In the genomic region with DNA sequence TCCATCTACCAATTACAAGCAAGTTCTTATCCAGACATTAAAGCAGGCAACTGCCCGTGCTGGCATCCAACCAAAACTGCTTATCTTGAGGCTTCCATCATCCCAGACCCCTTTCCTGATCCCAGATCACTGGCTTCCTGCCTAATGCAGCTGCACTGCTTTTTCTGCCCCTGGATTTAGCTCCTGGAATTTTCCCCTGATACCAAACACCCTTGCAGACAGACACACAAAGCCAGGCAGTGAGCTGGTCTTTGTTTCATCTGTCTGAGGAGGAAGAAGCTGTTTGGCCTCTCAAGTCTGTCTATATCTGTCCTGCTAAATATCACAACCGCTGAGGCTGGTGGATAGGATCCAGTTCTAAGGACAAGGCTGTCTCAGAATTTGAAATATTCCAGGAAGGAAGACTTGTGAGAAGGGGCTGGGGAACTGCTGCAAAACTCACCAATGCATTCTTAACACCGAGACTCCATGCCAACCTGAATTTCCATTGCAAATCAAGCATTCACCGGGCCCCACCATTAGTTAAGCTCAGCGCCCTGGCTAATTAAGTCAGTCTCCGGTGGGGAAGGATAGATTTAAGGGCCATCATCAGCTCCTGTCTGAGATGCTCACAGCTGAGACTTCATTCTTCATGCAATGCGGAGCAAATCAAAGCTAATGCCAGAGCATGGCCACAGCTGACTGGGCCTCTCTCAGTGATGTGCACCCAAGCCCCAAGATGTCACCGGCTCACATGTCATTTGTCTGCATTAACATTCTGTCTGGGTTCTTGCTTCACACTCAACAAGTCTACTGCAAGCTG, we compare ENCODE assay signal across 8 mouse cellular contexts.
DNase-seq lines count a peak whose midpoint lies in the region; ATAC-seq and TF ChIP-seq lines count a peak whose summit lies in the region.

No protein-coding gene starts in this region.

- peak overlapping the region; percentile 27; the same call in 1 of the 2 replicates for H3K4me2 ChIP-seq in embryonic facial prominence, embryonic 13.5 days
- peak overlapping the region; percentile 34 for H3K4me2 ChIP-seq in hindbrain, embryonic 12.5 days (replicated peaks)
- no peak overlapping the region for H3K4me2 ChIP-seq in liver, embryonic 11.5 days

- no peak overlapping the region for H3K4me3 ChIP-seq in gastrocnemius, adult 2 months
- no peak overlapping the region for H3K4me3 ChIP-seq in embryonic facial prominence, embryonic 13.5 days
- no peak overlapping the region for H3K4me3 ChIP-seq in hindbrain, embryonic 12.5 days
- no peak overlapping the region for H3K4me3 ChIP-seq in liver, embryonic 11.5 days (ENCODE audit: low read depth, low read length)

- peaks cover 62% of the 10 kb centered on the region for H3K4me1 ChIP-seq in embryonic facial prominence, embryonic 13.5 days
- H3K4me1 ChIP-seq in hindbrain, embryonic 12.5 days: peaks cover 86% of the 10 kb centered on the region
- peaks cover 12% of the 10 kb centered on the region; the same call in 1 of the 2 replicates for H3K4me1 ChIP-seq in liver, embryonic 11.5 days (replicated peaks; ENCODE audit: control insufficient read depth, insufficient read depth, low read length)

- no peaks in the 10 kb centered on the region for H3K27me3 ChIP-seq in embryonic facial prominence, embryonic 13.5 days
- H3K27me3 ChIP-seq in hindbrain, embryonic 12.5 days: no peaks in the 10 kb centered on the region
- no peaks in the 10 kb centered on the region for H3K27me3 ChIP-seq in liver, embryonic 11.5 days (replicated peaks; ENCODE audit: control insufficient read depth, insufficient read depth, low read length)

- ATAC-seq in embryonic facial prominence, embryonic 13.5 days (ENCODE audit: insufficient number of reproducible peaks, insufficient read depth, low FRiP score, low TSS enrichment, low read depth): 0 out of 2 replicates have a peak, but pooled peaks have one; percentile 26
- peak; percentile 87 for ATAC-seq in hindbrain, embryonic 12.5 days (ENCODE audit: low FRiP score)
- peak; percentile 48 for ATAC-seq in liver, embryonic 11.5 days (replicated peaks; ENCODE audit: low FRiP score)

- H3K9me3 ChIP-seq in embryonic facial prominence, embryonic 13.5 days: no peaks in the 10 kb centered on the region
- H3K9me3 ChIP-seq in hindbrain, embryonic 12.5 days (replicated peaks): no peaks in the 10 kb centered on the region
- no peaks in the 10 kb centered on the region for H3K9me3 ChIP-seq in liver, embryonic 11.5 days (ENCODE audit: control insufficient read depth, low read length)

- WGBS in embryonic facial prominence, embryonic 13.5 days: 18% methylated on average over 8 of the region's 8 CpGs
- WGBS in hindbrain, embryonic 12.5 days: 16% methylated on average over 8 of the region's 8 CpGs
- WGBS in liver, embryonic 11.5 days: 46% methylated on average over 8 of the region's 8 CpGs

- H3K27ac ChIP-seq in gastrocnemius, adult 2 months: peak overlapping the region; percentile 57
- H3K27ac ChIP-seq in embryonic facial prominence, embryonic 13.5 days: peak overlapping the region; percentile 74
- peak overlapping the region; percentile 97 for H3K27ac ChIP-seq in hindbrain, embryonic 12.5 days
- H3K27ac ChIP-seq in liver, embryonic 11.5 days (ENCODE audit: low read depth, low read length): peak overlapping the region; percentile 66

- TF ChIP-seq CTCF in gastrocnemius, adult 2 months (IDR thresholded peaks at IDR 0.05): no peak

- intact Hi-C loops in gastrocnemius, adult 2 months (cut with DNase I): no loop called here
- intact Hi-C loops in gastrocnemius, postnatal 14 days (cut with DNase I; ENCODE audit: low total_unique reads): no loop called here

- DNase-seq in gastrocnemius, adult 2 months: peak; percentile 30
- no peak for DNase-seq in gastrocnemius, postnatal 14 days
- DNase-seq in liver, embryonic 11.5 days (ENCODE audit: low spot score): no peak
- peak; percentile 52 for DNase-seq in right cerebral cortex, postnatal 4 days
- no peak for DNase-seq in T-cell, adult 2 months (ENCODE audit: low spot score)
- no peak for DNase-seq in Muller cell, postnatal 12 days (ENCODE audit: inconsistent ontology term)

- no peak overlapping the region for H3K9ac ChIP-seq in embryonic facial prominence, embryonic 13.5 days
- H3K9ac ChIP-seq in hindbrain, embryonic 12.5 days: peak overlapping the region; percentile 33; the same call in 1 of the 2 replicates
- H3K9ac ChIP-seq in liver, embryonic 11.5 days (ENCODE audit: low read depth, low read length): no peak overlapping the region

- H3K36me3 ChIP-seq in embryonic facial prominence, embryonic 13.5 days: no peaks in the 10 kb centered on the region
- no peaks in the 10 kb centered on the region for H3K36me3 ChIP-seq in hindbrain, embryonic 12.5 days
- no peaks in the 10 kb centered on the region for H3K36me3 ChIP-seq in liver, embryonic 11.5 days (ENCODE audit: control insufficient read depth, insufficient read depth, low read length)

Comparison
In these comparisons a context has a peak if more than half of its experiments do, and no peak if none do; other contexts are left out.
1. DNase-seq: peak in gastrocnemius, adult 2 months (single experiment) and right cerebral cortex, postnatal 4 days (single experiment); none in gastrocnemius, postnatal 14 days (single experiment), liver, embryonic 11.5 days (single experiment), T-cell, adult 2 months (single experiment) and Muller cell, postnatal 12 days (single experiment).
2. ATAC-seq: peak in every context shown above with its lines; median percentile 87 in hindbrain, embryonic 12.5 days; 48 in liver, embryonic 11.5 days; 26 in embryonic facial prominence, embryonic 13.5 days.
3. Peak in every context shown above with its lines, with median percentiles within 50 percentile points of each other: H3K27ac ChIP-seq.